Mouse (Mus musculus): ENCODE measurements around the gene Cyth3.

Gene Cyth3

GRCm38 (mm10) chr5:143616116-143616515 lies 6.1 kb upstream of the Cyth3 start:
- no peak for DNase-seq (ENCODE audit: low read depth)

GRCm38 (mm10) chr5:143616657-143617329 lies 5.5 kb upstream of the Cyth3 start:
- DNase-seq (ENCODE audit: low read depth): no peak

- no peak for DNase-seq (ENCODE audit: low read depth)
Measured at GRCm38 (mm10) chr5:143617487-143618209, 4.6 kb upstream of the Cyth3 start.

- no peak for DNase-seq (ENCODE audit: low read depth)
Measured at GRCm38 (mm10) chr5:143618585-143618984, 3.7 kb upstream of the Cyth3 start.

GRCm38 (mm10) chr5:143620196-143620595 lies 2.1 kb upstream of the Cyth3 start:
- DNase-seq (ENCODE audit: low read depth): no peak

GRCm38 (mm10) chr5:143620941-143621340 lies 1.3 kb upstream of the Cyth3 start:
- DNase-seq (ENCODE audit: low read depth): no peak

- peak; percentile 35 for DNase-seq (ENCODE audit: low read depth)
Measured at GRCm38 (mm10) chr5:143622623-143623150, 440 bp downstream of the Cyth3 start.

GRCm38 (mm10) chr5:143623356-143624295 lies 1.4 kb downstream of the Cyth3 start:
- DNase-seq (ENCODE audit: low read depth): peak; percentile 41

GRCm38 (mm10) chr5:143624449-143624848 lies 2.2 kb downstream of the Cyth3 start:
- no peak for DNase-seq (ENCODE audit: low read depth)

GRCm38 (mm10) chr5:143625497-143625896 lies 3.2 kb downstream of the Cyth3 start:
- no peak for DNase-seq (ENCODE audit: low read depth)

GRCm38 (mm10) chr5:143625940-143626588 lies 3.8 kb downstream of the Cyth3 start:
- no peak for DNase-seq (ENCODE audit: low read depth)

GRCm38 (mm10) chr5:143627507-143627906 lies 5.3 kb downstream of the Cyth3 start:
- peak; percentile 56 for DNase-seq (ENCODE audit: low read depth)

- no peak for DNase-seq (ENCODE audit: low read depth)
Measured at GRCm38 (mm10) chr5:143627926-143628325, 5.7 kb downstream of the Cyth3 start.

- DNase-seq (ENCODE audit: low read depth): no peak
Measured at GRCm38 (mm10) chr5:143629686-143630085, 7.4 kb downstream of the Cyth3 start.

GRCm38 (mm10) chr5:143630214-143630613 lies 8.0 kb downstream of the Cyth3 start:
- DNase-seq (ENCODE audit: low read depth): peak; percentile 56

- peak; percentile 72 for DNase-seq (ENCODE audit: low read depth)
Measured at GRCm38 (mm10) chr5:143630738-143631137, 8.5 kb downstream of the Cyth3 start.

GRCm38 (mm10) chr5:143631559-143631958 lies 9.3 kb downstream of the Cyth3 start:
- DNase-seq (ENCODE audit: low read depth): no peak

GRCm38 (mm10) chr5:143632674-143633557 lies 10.7 kb downstream of the Cyth3 start:
- DNase-seq (ENCODE audit: low read depth): no peak

- DNase-seq (ENCODE audit: low read depth): no peak
Measured at GRCm38 (mm10) chr5:143633558-143633871, 11.3 kb downstream of the Cyth3 start.

GRCm38 (mm10) chr5:143633877-143634276 lies 11.6 kb downstream of the Cyth3 start:
- no peak for DNase-seq (ENCODE audit: low read depth)

All from induced T-regulatory cell, adult 2 months (primary cell).